Mouse (Mus musculus): ENCODE measurements around the gene Farsb. TPM values are rescaled to one million over a fixed set of nuclear protein-coding genes. Genes with fewer than 3 reads are reported as not detected.

Farsb gene
- polyA plus RNA-seq, 1 experiment from 2014 or later = 154 TPM

DNA sequence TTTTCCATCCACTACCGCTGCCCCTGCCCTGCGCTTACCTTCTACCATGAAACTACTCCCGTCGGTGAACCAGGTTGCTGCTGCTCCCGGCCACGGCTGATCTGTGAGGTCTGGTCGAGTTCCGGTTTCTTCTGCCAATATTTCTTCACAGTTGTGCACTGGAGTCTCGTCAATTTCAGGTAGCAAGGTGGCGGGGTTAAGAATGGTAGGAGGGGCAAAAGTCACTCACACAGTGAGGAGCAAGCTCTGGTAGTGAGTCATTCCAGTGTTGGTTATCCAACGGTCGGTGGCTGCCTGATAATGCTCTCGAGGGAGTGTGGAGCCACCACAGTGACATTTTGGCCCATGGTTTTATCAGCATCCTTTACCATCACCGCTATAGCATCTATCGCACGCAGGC, 12.3 kb upstream of the Farsb start:
- no peaks in the 10 kb centered on the region for H3K9me3 ChIP-seq (ENCODE audit: control insufficient read depth, low read length)
- 95% methylated on average over 16 of the region's 16 CpGs for WGBS
- no peak overlapping the region for H3K4me3 ChIP-seq (ENCODE audit: low read depth, low read length)
- H3K36me3 ChIP-seq (ENCODE audit: control insufficient read depth, insufficient read depth, low read length) = no peaks in the 10 kb centered on the region
- no peak overlapping the region for H3K4me2 ChIP-seq
- no peaks in the 10 kb centered on the region for H3K4me1 ChIP-seq (ENCODE audit: control insufficient read depth, insufficient read depth, low read length)
- ATAC-seq (ENCODE audit: low FRiP score) = no peak
- no peak overlapping the region for H3K27ac ChIP-seq (ENCODE audit: low read depth, low read length)
- no peak overlapping the region for H3K9ac ChIP-seq (ENCODE audit: low read length)
- peak; percentile 19 for DNase-seq (ENCODE audit: low spot score, missing footprints)
- no peaks in the 10 kb centered on the region for H3K27me3 ChIP-seq (ENCODE audit: control insufficient read depth, insufficient read depth, low read length)

DNA sequence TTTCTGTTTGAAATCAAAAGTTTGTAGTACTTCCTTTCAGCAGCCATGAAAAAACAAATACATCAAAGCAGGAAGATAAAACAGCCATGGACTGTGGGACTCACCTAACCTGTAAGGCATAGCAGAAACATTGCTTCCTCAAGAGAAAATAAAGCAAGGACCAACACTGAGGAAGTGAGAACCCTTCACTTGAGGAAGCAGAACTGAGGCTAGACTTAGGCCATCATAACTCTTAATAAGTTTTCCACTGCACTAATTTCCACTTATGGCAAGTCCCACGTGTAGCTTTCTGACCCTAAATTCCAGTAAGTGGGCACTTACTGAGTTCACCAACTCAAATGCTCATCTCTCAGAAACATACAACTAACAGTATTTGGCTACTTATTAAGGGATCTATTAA, 1.4 kb upstream of the Farsb start:
- no peak overlapping the region for H3K9ac ChIP-seq (ENCODE audit: low read length)
- H3K36me3 ChIP-seq (ENCODE audit: control insufficient read depth, insufficient read depth, low read length) = no peaks in the 10 kb centered on the region
- no peaks in the 10 kb centered on the region for H3K27me3 ChIP-seq (ENCODE audit: control insufficient read depth, insufficient read depth, low read length)
- WGBS = 76% methylated on average over 1 of the region's 1 CpGs
- ATAC-seq (ENCODE audit: low FRiP score) = no peak
- no peaks in the 10 kb centered on the region for H3K9me3 ChIP-seq (ENCODE audit: control insufficient read depth, low read length)
- no peak overlapping the region for H3K4me2 ChIP-seq
- no peak overlapping the region for H3K4me3 ChIP-seq (ENCODE audit: low read depth, low read length)
- DNase-seq (ENCODE audit: low spot score, missing footprints) = no peak
- H3K27ac ChIP-seq (ENCODE audit: low read depth, low read length) = no peak overlapping the region
- peaks cover 10% of the 10 kb centered on the region; the same call in 1 of the 2 replicates for H3K4me1 ChIP-seq (ENCODE audit: control insufficient read depth, insufficient read depth, low read length)

DNA sequence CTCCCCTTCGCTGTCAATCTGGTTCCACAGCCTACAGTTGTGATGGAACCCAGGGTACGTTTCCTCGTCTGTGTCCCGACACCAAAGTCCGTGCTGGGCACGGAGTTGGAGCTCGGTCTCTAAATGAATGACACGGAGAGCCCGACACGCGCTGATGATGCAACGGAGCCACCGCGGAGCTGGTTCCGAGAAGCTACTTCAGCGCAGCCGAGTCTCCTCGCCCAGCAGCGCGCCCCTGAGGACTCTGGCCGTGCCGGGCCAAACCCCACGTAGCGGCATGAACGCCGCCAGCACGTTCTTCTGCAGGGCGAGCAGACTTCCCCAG, 308 bp downstream of the Farsb start:
- H3K4me1 ChIP-seq (ENCODE audit: control insufficient read depth, insufficient read depth, low read length) = peaks cover 10% of the 10 kb centered on the region; the same call in 1 of the 2 replicates
- H3K27me3 ChIP-seq (ENCODE audit: control insufficient read depth, insufficient read depth, low read length) = no peaks in the 10 kb centered on the region
- no peak overlapping the region for H3K27ac ChIP-seq (ENCODE audit: low read depth, low read length)
- H3K9ac ChIP-seq (ENCODE audit: low read length) = peak overlapping the region; percentile 78
- no peaks in the 10 kb centered on the region for H3K9me3 ChIP-seq (ENCODE audit: control insufficient read depth, low read length)
- peak overlapping the region; percentile 81 for H3K4me3 ChIP-seq (ENCODE audit: low read depth, low read length)
- peak overlapping the region; percentile 82 for H3K4me2 ChIP-seq
- 0% methylated on average over 28 of the region's 28 CpGs for WGBS
- DNase-seq (ENCODE audit: low spot score, missing footprints) = no peak
- ATAC-seq (ENCODE audit: low FRiP score) = no peak; the same call in 1 of the 2 replicates
- no peaks in the 10 kb centered on the region for H3K36me3 ChIP-seq (ENCODE audit: control insufficient read depth, insufficient read depth, low read length)

DNA sequence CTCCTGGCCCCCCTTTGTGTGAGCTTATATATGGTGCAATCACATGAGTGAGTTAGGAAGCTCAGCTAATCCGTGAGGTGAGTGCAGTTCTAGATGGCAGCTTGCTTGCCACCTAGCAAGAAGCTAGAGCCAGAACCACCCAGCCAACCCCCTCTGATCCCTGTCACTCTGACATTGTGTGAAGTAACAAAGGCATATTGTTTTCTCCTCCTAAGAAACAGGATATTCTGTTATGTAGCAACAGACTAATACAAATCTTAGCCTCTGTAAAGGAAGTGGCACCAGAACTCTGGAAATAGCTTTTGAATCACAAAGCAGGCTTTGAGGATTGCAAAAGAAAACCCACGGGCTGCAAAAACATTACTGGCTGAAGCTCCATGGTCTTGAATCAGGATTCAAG, 4.3 kb downstream of the Farsb start:
- Histone ChIP-seq H3K4me2 (no peak overlapping the region), H3K4me1 (ENCODE audit: control insufficient read depth, insufficient read depth, low read length) (peaks cover 6% of the 10 kb centered on the region; the same call in 1 of the 2 replicates), H3K36me3 (ENCODE audit: control insufficient read depth, insufficient read depth, low read length) (no peaks in the 10 kb centered on the region), H3K27me3 (ENCODE audit: control insufficient read depth, insufficient read depth, low read length) (no peaks in the 10 kb centered on the region), H3K4me3 (ENCODE audit: low read depth, low read length) (no peak overlapping the region), H3K9ac (ENCODE audit: low read length) (no peak overlapping the region), H3K27ac (ENCODE audit: low read depth, low read length) (no peak overlapping the region), H3K9me3 (ENCODE audit: control insufficient read depth, low read length) (no peaks in the 10 kb centered on the region)
- WGBS = 54% methylated on average over 2 of the region's 2 CpGs
- no peak for ATAC-seq (ENCODE audit: low FRiP score)
- DNase-seq (ENCODE audit: low spot score, missing footprints) = no peak

DNA sequence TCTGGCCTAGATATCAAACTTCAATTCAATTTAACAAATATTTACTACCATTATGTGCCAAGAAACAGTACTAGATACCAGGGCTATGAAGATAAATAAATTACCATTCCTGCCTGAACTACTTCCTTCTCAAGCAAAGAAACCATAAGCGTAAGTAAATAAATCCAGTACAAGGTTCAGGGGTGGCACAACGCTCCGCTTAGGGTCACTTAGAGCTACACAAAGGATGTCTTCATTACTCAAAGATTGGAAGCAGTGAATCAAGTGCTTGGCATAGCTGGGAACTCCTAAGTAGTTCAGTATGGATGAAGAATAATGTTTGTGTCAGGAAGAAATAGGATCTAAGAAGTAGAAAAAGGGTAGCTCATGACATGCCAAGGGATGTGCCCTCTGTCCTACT, 5.3 kb downstream of the Farsb start:
- H3K27me3 ChIP-seq (ENCODE audit: control insufficient read depth, insufficient read depth, low read length) = no peaks in the 10 kb centered on the region
- no peak overlapping the region for H3K4me3 ChIP-seq (ENCODE audit: low read depth, low read length)
- H3K4me1 ChIP-seq (ENCODE audit: control insufficient read depth, insufficient read depth, low read length) = peaks cover 6% of the 10 kb centered on the region; the same call in 1 of the 2 replicates
- H3K9ac ChIP-seq (ENCODE audit: low read length) = no peak overlapping the region
- ATAC-seq (ENCODE audit: low FRiP score) (no peak), DNase-seq (ENCODE audit: low spot score, missing footprints) (no peak)
- H3K9me3 ChIP-seq (ENCODE audit: control insufficient read depth, low read length) = no peaks in the 10 kb centered on the region
- no peaks in the 10 kb centered on the region for H3K36me3 ChIP-seq (ENCODE audit: control insufficient read depth, insufficient read depth, low read length)
- no peak overlapping the region for H3K4me2 ChIP-seq
- WGBS = 98% methylated on average over 3 of the region's 3 CpGs
- H3K27ac ChIP-seq (ENCODE audit: low read depth, low read length) = no peak overlapping the region

DNA sequence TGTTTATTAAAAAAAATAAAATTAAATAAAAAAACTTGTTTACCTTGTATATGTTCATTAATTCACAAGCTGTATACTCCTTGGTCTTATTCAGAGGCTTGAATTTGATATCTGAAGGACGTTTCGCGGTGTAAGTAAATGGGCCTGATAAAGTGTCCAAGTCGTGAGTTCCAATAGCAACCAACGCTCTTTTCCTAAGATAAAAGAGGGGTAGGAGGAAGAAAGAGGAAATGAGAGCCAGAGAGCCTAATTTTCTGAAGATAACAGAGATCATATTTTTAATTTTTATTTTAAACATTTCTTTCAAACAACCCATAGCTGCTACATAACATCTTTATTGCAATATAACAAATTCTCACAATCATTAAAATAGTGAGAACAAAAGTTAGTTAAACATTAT, 16.3 kb downstream of the Farsb start:
- no peak overlapping the region for H3K9ac ChIP-seq (ENCODE audit: low read length)

DNA sequence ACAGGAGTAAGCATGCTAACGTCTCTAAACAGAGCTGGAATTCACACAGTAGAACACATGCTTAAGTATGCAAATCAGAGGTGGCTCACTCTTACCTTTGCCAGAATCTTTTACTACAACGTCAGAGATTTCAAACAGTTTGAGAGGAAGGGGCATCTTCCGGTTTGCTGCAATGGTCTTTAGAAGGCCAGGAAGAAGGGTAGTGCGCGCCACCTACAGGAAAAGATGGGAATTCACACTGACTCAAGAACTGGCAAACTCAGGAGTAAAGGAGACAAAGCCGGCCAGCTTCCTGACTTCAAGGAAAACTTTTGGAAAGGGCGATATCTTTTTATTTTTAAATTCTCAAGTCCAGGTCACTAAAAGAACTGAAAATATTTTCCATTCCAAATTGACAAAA, 34.0 kb downstream of the Farsb start:
- no peak overlapping the region for H3K9ac ChIP-seq (ENCODE audit: low read length)
- ATAC-seq (ENCODE audit: low FRiP score) (peak; percentile 7; the same call in 1 of the 2 replicates), DNase-seq (ENCODE audit: low spot score, missing footprints) (peak; percentile 92)
- H3K4me3 ChIP-seq (ENCODE audit: low read depth, low read length) = no peak overlapping the region
- H3K36me3 ChIP-seq (ENCODE audit: control insufficient read depth, insufficient read depth, low read length) = no peaks in the 10 kb centered on the region
- H3K27me3 ChIP-seq (ENCODE audit: control insufficient read depth, insufficient read depth, low read length) = no peaks in the 10 kb centered on the region
- H3K27ac ChIP-seq (ENCODE audit: low read depth, low read length) = no peak overlapping the region
- no peaks in the 10 kb centered on the region for H3K9me3 ChIP-seq (ENCODE audit: control insufficient read depth, low read length)
- no peaks in the 10 kb centered on the region for H3K4me1 ChIP-seq (ENCODE audit: control insufficient read depth, insufficient read depth, low read length)
- H3K4me2 ChIP-seq = no peak overlapping the region
- 27% methylated on average over 7 of the region's 7 CpGs for WGBS

More for the DNA sequence above, 16.3 kb downstream of the Farsb start:
- no peaks in the 10 kb centered on the region for H3K27me3 ChIP-seq (ENCODE audit: control insufficient read depth, insufficient read depth, low read length)
- H3K27ac ChIP-seq (ENCODE audit: low read depth, low read length) = no peak overlapping the region
- H3K4me3 ChIP-seq (ENCODE audit: low read depth, low read length) = no peak overlapping the region
- no peak for ATAC-seq (ENCODE audit: low FRiP score)
- no peak for DNase-seq (ENCODE audit: low spot score, missing footprints)
- H3K9me3 ChIP-seq (ENCODE audit: control insufficient read depth, low read length) = no peaks in the 10 kb centered on the region
- H3K4me2 ChIP-seq = no peak overlapping the region
- H3K4me1 ChIP-seq (ENCODE audit: control insufficient read depth, insufficient read depth, low read length) = no peaks in the 10 kb centered on the region
- WGBS = 92% methylated on average over 5 of the region's 5 CpGs
- peaks cover 5% of the 10 kb centered on the region for H3K36me3 ChIP-seq (ENCODE audit: control insufficient read depth, insufficient read depth, low read length)

DNA sequence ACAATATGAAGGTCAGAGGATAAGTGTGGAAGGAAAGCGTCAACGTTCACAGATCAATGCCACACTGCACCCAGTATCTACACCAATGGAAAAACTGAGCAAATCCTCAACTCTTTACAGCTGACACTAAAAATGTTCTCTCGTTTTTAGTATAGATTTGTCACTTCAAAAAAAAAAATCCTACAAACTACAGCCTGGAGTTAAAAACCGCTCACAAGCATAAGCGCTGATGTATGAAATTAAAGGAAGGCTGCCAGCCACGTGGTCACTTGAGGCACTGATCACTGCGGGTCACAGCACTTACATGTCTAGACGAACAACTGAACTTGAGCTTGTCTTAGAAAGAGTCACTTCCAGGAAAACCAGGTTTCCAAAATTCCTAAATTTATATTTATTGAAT, 34.8 kb downstream of the Farsb start:
- DNase-seq (ENCODE audit: low spot score, missing footprints) (no peak), ATAC-seq (ENCODE audit: low FRiP score) (no peak)
- no peak overlapping the region for H3K27ac ChIP-seq (ENCODE audit: low read depth, low read length)
- WGBS = 93% methylated on average over 8 of the region's 8 CpGs
- H3K9me3 ChIP-seq (ENCODE audit: control insufficient read depth, low read length) = no peaks in the 10 kb centered on the region
- H3K9ac ChIP-seq (ENCODE audit: low read length) = no peak overlapping the region
- no peaks in the 10 kb centered on the region for H3K4me1 ChIP-seq (ENCODE audit: control insufficient read depth, insufficient read depth, low read length)
- no peak overlapping the region for H3K4me3 ChIP-seq (ENCODE audit: low read depth, low read length)
- no peak overlapping the region for H3K4me2 ChIP-seq
- no peaks in the 10 kb centered on the region for H3K27me3 ChIP-seq (ENCODE audit: control insufficient read depth, insufficient read depth, low read length)
- no peaks in the 10 kb centered on the region for H3K36me3 ChIP-seq (ENCODE audit: control insufficient read depth, insufficient read depth, low read length)

DNA sequence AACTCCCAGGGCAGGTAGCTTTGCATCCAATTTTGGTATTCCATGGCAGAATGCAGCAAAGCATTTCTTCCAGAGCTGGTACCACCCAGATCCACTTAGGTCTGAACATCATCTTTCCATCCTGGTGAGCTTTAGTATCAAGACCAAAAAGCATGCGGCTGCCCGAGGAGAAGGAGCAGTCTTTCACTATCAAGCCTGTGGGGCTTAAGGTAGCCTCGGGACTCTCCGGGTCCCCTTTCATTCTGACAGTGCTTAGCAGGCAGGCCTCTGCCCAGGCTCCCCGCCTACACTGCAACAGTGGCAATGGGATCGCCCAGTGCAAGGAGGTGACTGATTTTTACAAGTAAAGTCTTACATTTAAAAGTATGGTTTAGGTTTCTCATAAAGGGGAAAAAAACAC, 36.2 kb downstream of the Farsb start:
- Histone ChIP-seq H3K36me3 (ENCODE audit: control insufficient read depth, insufficient read depth, low read length) (no peaks in the 10 kb centered on the region), H3K27me3 (ENCODE audit: control insufficient read depth, insufficient read depth, low read length) (no peaks in the 10 kb centered on the region), H3K4me3 (ENCODE audit: low read depth, low read length) (no peak overlapping the region), H3K9me3 (ENCODE audit: control insufficient read depth, low read length) (no peaks in the 10 kb centered on the region), H3K4me2 (no peak overlapping the region), H3K4me1 (ENCODE audit: control insufficient read depth, insufficient read depth, low read length) (no peaks in the 10 kb centered on the region), H3K9ac (ENCODE audit: low read length) (no peak overlapping the region), H3K27ac (ENCODE audit: low read depth, low read length) (no peak overlapping the region)
- DNase-seq (ENCODE audit: low spot score, missing footprints) (no peak), ATAC-seq (ENCODE audit: low FRiP score) (no peak)
- 86% methylated on average over 6 of the region's 6 CpGs for WGBS
